Mouse (Mus musculus) heart, adult 2 months (tissue): ENCODE data around the gene Fam19a5.

Source experiments
- CTCF ChIP-seq: fragments of 200-600 bp; IDR thresholded peaks from 2 replicates; pipeline ENCODE4 v1.8.1; 2022; ENCODE audit warnings: antibody characterized with exemption, mild to moderate bottlenecking, moderate library complexity
- EP300 ChIP-seq: fragments of 200-500 bp; IDR thresholded peaks from 2 replicates; pipeline ENCODE4 v1.6.1; 2011; ENCODE audit warnings: low read depth, low read length, control low read depth; ENCODE audit not compliant: insufficient read depth
- POLR2A ChIP-seq: fragments of 200-500 bp; IDR thresholded peaks from 2 replicates; pipeline ENCODE4 v1.6.1; 2011; ENCODE audit warnings: mild to moderate bottlenecking, low read depth, low read length, control low read depth; ENCODE audit not compliant: insufficient read depth

DNA sequence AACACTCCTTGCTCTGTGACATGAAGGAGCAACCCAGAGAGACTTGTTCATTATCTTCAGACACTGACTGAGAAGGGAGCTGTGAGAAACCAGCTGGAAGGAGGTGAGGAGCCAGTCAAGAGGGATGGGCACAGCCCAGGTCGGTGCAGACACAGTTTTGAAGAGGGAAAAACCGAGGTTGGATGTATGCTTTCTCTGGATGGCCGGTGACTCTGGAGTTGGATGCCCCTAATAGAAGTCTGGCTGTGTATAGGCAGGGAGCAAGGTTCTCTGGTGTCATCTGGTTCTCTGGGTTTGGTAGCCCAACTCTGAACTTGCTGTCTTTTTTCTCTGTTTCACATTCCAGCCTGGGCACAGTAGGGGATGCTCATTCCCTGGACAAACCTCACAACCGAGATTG lies 245.6 kb downstream of the Fam19a5 start:
- TF ChIP-seq CTCF (no peak), POLR2A (no peak), EP300 (no peak)
